Mouse (Mus musculus): ENCODE data around the gene Tnfsf14. TPM values are rescaled to one million over a fixed set of nuclear protein-coding genes. Genes with fewer than 3 reads are reported as not detected.
A peak's percentile ranks its signal among the peaks of the same experiment; 100 is the strongest.

Tnfsf14 gene
- total and polyA plus RNA-seq, 2 experiments from 2014 or later, result not detected

- Histone ChIP-seq H3K4me1 (ENCODE audit: insufficient read depth, low read length) (no peaks in the 10 kb centered on the region), H3K4me2 (ENCODE audit: low read depth, low read length) (no peak overlapping the region), H3K36me3 (ENCODE audit: insufficient read depth, low read length) (no peaks in the 10 kb centered on the region), H3K4me3 (ENCODE audit: low read length) (no peak overlapping the region), H3K27me3 (ENCODE audit: insufficient read depth, low read length) (no peaks in the 10 kb centered on the region), H3K9me3 (ENCODE audit: low read length) (no peaks in the 10 kb centered on the region), H3K27ac (no peak overlapping the region), H3K9ac (replicated peaks; ENCODE audit: low read length) (no peak overlapping the region)
- peak; percentile 54 for TF ChIP-seq CTCF (IDR thresholded peaks at IDR 0.05; ENCODE audit: low read depth)
- 22% methylated on average over 3 of the region's 3 CpGs for WGBS
- DNase-seq (ENCODE audit: low spot score) (peak; percentile 20), ATAC-seq (no peak)
These were observed 25.9 kb upstream of the Tnfsf14 start for GRCm38 (mm10) chr17:57219884-57220207.

GRCm38 (mm10) chr17:57219167-57219883 is 25.3 kb upstream of the Tnfsf14 start:
- Histone ChIP-seq H3K4me2 (ENCODE audit: low read depth, low read length) (no peak overlapping the region), H3K27ac (no peak overlapping the region), H3K9me3 (ENCODE audit: low read length) (no peaks in the 10 kb centered on the region), H3K4me1 (ENCODE audit: insufficient read depth, low read length) (no peaks in the 10 kb centered on the region), H3K36me3 (ENCODE audit: insufficient read depth, low read length) (no peaks in the 10 kb centered on the region), H3K27me3 (ENCODE audit: insufficient read depth, low read length) (no peaks in the 10 kb centered on the region), H3K9ac (replicated peaks; ENCODE audit: low read length) (no peak overlapping the region), H3K4me3 (ENCODE audit: low read length) (no peak overlapping the region)
- WGBS, result 24% methylated on average over 11 of the region's 11 CpGs
- DNase-seq (ENCODE audit: low spot score), result peak; percentile 69
- TF ChIP-seq CTCF (IDR thresholded peaks at IDR 0.05; ENCODE audit: low read depth), result peak; percentile 84
- ATAC-seq, result no peak

DNA sequence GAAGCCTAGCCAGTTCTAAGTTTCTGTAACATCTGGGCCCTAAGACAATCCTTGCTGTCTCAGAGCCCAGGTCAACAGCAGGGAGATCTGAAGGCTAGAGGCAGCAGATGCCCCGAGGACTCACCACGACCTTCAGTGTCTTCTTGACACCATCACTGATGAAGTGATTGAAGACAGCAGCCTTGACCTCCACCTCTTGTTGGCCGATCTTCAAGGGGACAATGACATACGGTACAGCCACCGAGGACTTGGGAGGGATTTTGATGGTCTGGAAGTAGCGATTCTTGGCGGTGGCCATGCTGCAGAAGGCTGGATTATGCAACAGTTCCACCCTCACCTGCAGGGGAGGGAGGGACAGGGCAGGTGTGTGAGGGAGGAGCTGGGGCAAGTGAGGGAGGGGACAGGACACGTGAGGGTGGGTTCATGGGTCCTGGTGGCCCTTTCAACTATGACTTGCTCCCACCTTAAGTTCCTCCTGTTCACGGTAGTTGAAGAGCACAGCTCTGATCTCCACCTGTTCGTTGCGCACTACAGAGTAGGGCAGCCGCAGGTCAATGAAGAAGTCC is 24.4 kb upstream of the Tnfsf14 start:
- TF ChIP-seq CTCF (IDR thresholded peaks at IDR 0.05; ENCODE audit: low read depth), result no peak
- Histone ChIP-seq H3K9me3 (ENCODE audit: low read length) (no peaks in the 10 kb centered on the region), H3K4me1 (ENCODE audit: insufficient read depth, low read length) (no peaks in the 10 kb centered on the region), H3K9ac (replicated peaks; ENCODE audit: low read length) (no peak overlapping the region), H3K27ac (no peak overlapping the region), H3K36me3 (ENCODE audit: insufficient read depth, low read length) (no peaks in the 10 kb centered on the region), H3K27me3 (ENCODE audit: insufficient read depth, low read length) (no peaks in the 10 kb centered on the region), H3K4me3 (ENCODE audit: low read length) (no peak overlapping the region), H3K4me2 (ENCODE audit: low read depth, low read length) (no peak overlapping the region)
- no peak for ATAC-seq
- DNase-seq (ENCODE audit: low spot score), result no peak
- 77% methylated on average over 12 of the region's 12 CpGs for WGBS

- no peak overlapping the region for H3K27ac ChIP-seq
- 0 out of 2 replicates have a peak overlapping the region, but pooled peaks have one; percentile 27 for H3K4me2 ChIP-seq (ENCODE audit: low read depth, low read length)
- 0 out of 2 replicates have a peak overlapping the region, but pooled peaks have one; percentile 24 for H3K9ac ChIP-seq (replicated peaks; ENCODE audit: low read length)
- DNase-seq (ENCODE audit: low spot score) (peak; percentile 81), ATAC-seq (peak; percentile 89)
- 46% methylated on average over 13 of the region's 13 CpGs for WGBS
- no peak for TF ChIP-seq CTCF (IDR thresholded peaks at IDR 0.05; ENCODE audit: low read depth)
- H3K4me3 ChIP-seq (ENCODE audit: low read length), result no peak overlapping the region
- H3K36me3 ChIP-seq (ENCODE audit: insufficient read depth, low read length), result no peaks in the 10 kb centered on the region
- no peaks in the 10 kb centered on the region for H3K9me3 ChIP-seq (ENCODE audit: low read length)
- H3K27me3 ChIP-seq (ENCODE audit: insufficient read depth, low read length), result no peaks in the 10 kb centered on the region
- H3K4me1 ChIP-seq (ENCODE audit: insufficient read depth, low read length), result no peaks in the 10 kb centered on the region
These were observed 20.9 kb upstream of the Tnfsf14 start for GRCm38 (mm10) chr17:57214676-57215387.

- H3K4me1 ChIP-seq (ENCODE audit: insufficient read depth, low read length), result no peaks in the 10 kb centered on the region
- no peak for TF ChIP-seq CTCF (IDR thresholded peaks at IDR 0.05; ENCODE audit: low read depth)
- ATAC-seq, result no peak
- no peak overlapping the region for H3K4me3 ChIP-seq (ENCODE audit: low read length)
- no peak overlapping the region for H3K9ac ChIP-seq (replicated peaks; ENCODE audit: low read length)
- 64% methylated on average over 9 of the region's 9 CpGs for WGBS
- no peaks in the 10 kb centered on the region for H3K9me3 ChIP-seq (ENCODE audit: low read length)
- DNase-seq (ENCODE audit: low spot score), result no peak
- no peak overlapping the region for H3K4me2 ChIP-seq (ENCODE audit: low read depth, low read length)
- no peaks in the 10 kb centered on the region for H3K27me3 ChIP-seq (ENCODE audit: insufficient read depth, low read length)
- H3K27ac ChIP-seq, result no peak overlapping the region
- no peaks in the 10 kb centered on the region for H3K36me3 ChIP-seq (ENCODE audit: insufficient read depth, low read length)
These were observed 17.5 kb upstream of the Tnfsf14 start for GRCm38 (mm10) chr17:57211501-57211900.

- H3K27me3 ChIP-seq (ENCODE audit: insufficient read depth, low read length), result no peaks in the 10 kb centered on the region
- WGBS, result 84% methylated on average over 4 of the region's 4 CpGs
- no peak overlapping the region for H3K9ac ChIP-seq (replicated peaks; ENCODE audit: low read length)
- peak; percentile 19; the same call in 1 of the 2 replicates for TF ChIP-seq CTCF (IDR thresholded peaks at IDR 0.05; ENCODE audit: low read depth)
- H3K27ac ChIP-seq, result no peak overlapping the region
- no peak overlapping the region for H3K4me2 ChIP-seq (ENCODE audit: low read depth, low read length)
- no peak overlapping the region for H3K4me3 ChIP-seq (ENCODE audit: low read length)
- H3K4me1 ChIP-seq (ENCODE audit: insufficient read depth, low read length), result no peaks in the 10 kb centered on the region
- ATAC-seq, result no peak
- DNase-seq (ENCODE audit: low spot score), result no peak
- H3K9me3 ChIP-seq (ENCODE audit: low read length), result no peaks in the 10 kb centered on the region
- H3K36me3 ChIP-seq (ENCODE audit: insufficient read depth, low read length), result no peaks in the 10 kb centered on the region
These were observed 15.4 kb upstream of the Tnfsf14 start for GRCm38 (mm10) chr17:57209330-57209729.
